Mouse (Mus musculus) erythroblast, embryonic 14.5 days (primary cell): Measurements from ENCODE around the gene Hes2. TPM values are rescaled to one million over a fixed set of nuclear protein-coding genes. Genes with fewer than 3 reads are reported as not detected.

Experiments
- H3K27me3 ChIP-seq: 2 replicates; pipeline ENCODE4 v1.6.1; 2012; ENCODE audit warnings: inconsistent platforms; ENCODE audit not compliant: control insufficient read depth
- H3K36me3 ChIP-seq: 2 replicates; pipeline ENCODE4 v1.6.1; 2012; ENCODE audit warnings: mild to moderate bottlenecking, inconsistent platforms; ENCODE audit not compliant: control insufficient read depth
- H3K4me1 ChIP-seq: 2 replicates; pipeline ENCODE4 v1.6.1; 2012; ENCODE audit warnings: inconsistent platforms; ENCODE audit not compliant: control insufficient read depth
- H3K4me3 ChIP-seq: replicated peaks from 2 replicates; pipeline ENCODE3; 2012; ENCODE audit warnings: moderate library complexity, mild to moderate bottlenecking, inconsistent platforms
- H3K9me3 ChIP-seq: 2 replicates; pipeline ENCODE4 v1.6.1; 2012; ENCODE audit warnings: low read length, inconsistent platforms, mixed read lengths; ENCODE audit not compliant: control insufficient read depth
- GATA1 ChIP-seq: IDR thresholded peaks from 2 replicates; pipeline ENCODE4 v1.6.1; 2012; ENCODE audit warnings: low read length, inconsistent platforms, mixed read lengths
- TAL1 ChIP-seq: IDR thresholded peaks from 3 replicates; pipeline ENCODE4 v1.6.1; 2012; ENCODE audit warnings: low read length, inconsistent platforms, mixed read lengths
- polyA plus RNA-seq: library from polyadenylated mRNA; stranded (reverse); fragments of >175 nt; gene quantifications from 2 replicates; pipeline ENCODE4 v1.2.3, GENCODE M21; 2012

Hes2 gene
- polyA plus RNA-seq, 1 experiment, result not detected

DNA sequence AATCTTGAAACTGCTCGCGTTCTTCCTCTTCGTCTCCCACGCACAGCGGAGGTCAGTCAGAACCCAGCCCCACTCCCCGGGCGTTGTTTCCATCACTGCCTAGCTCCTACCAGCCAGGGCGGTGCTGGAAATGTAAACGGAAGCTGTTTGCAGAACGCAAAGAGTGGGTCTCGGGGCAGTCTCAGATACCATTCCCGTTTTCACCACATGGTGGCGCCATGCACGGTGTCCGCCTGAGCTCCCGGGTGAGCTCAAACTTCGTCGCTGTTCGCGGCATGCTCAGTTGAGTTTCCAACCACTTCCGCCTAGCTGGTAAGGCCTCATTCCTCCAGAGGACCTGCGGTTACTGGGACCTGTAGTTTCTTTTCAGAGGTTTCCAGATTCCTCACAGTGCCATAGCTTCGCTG, 4.9 kb upstream of the Hes2 start:
- TF ChIP-seq GATA1, result no peak
- TF ChIP-seq TAL1, result no peak
- peaks cover 41% of the 10 kb centered on the region for H3K4me1 ChIP-seq
- H3K4me3 ChIP-seq, result peak overlapping the region; percentile 41
- no peaks in the 10 kb centered on the region for H3K9me3 ChIP-seq
- H3K36me3 ChIP-seq, result no peaks in the 10 kb centered on the region
- peaks cover 73% of the 10 kb centered on the region for H3K27me3 ChIP-seq

- no peak for TF ChIP-seq TAL1
- no peak for TF ChIP-seq GATA1
- Histone ChIP-seq H3K27me3 (peaks cover 77% of the 10 kb centered on the region), H3K4me1 (peaks cover 49% of the 10 kb centered on the region)
These were observed 3.6 kb upstream of the Hes2 start for GRCm38 (mm10) chr4:152155019-152155418.

DNA sequence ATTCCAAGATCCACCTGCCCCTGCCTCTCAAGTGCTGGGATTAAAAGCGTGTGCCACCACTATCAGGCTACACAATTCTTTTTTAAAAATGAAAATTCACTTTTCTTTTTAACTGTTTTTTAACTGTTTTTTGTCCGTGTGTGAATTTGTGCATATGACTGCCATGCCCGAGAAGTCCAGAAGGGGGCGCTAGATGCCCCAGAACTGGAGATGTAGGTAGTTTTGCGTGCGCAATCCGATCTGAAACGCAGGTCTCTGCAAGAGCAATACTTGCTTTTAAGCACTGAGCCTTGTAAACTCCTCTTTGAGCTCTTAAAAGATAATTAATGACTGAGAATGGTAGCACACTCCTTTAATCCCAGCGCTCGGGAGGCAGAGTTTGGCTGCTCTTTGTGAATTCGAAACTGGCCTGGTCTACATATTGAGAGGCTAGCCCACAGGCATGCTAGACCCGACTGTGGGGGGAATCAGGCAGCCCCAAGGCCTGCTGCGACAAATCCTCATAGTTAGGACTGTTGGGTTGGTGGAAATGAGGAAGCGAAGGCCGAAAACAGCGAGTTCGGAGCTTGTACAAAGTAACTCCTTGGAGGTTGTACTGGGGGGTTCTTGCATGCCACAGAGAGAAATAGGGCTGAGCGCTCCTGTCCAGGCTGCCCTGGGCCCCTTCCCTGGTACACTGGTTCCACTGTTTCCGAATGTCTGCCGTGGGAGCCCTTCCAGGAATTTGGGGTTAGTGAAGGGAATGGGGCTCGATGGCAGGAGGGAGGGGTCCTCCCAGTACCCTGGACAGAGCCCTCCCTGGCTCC, 685 bp upstream of the Hes2 start:
- H3K4me3 ChIP-seq, result peak overlapping the region; percentile 35
- TF ChIP-seq GATA1 (no peak), TAL1 (no peak)
- H3K36me3 ChIP-seq, result no peaks in the 10 kb centered on the region
- H3K27me3 ChIP-seq, result peaks cover 71% of the 10 kb centered on the region
- peaks cover 5% of the 10 kb centered on the region; the same call in 1 of the 2 replicates for H3K9me3 ChIP-seq
- H3K4me1 ChIP-seq, result peaks cover 29% of the 10 kb centered on the region

More at GRCm38 (mm10) chr4:152155019-152155418, 3.6 kb upstream of the Hes2 start:
- Histone ChIP-seq H3K4me3 (no peak overlapping the region), H3K36me3 (no peaks in the 10 kb centered on the region), H3K9me3 (peaks cover 5% of the 10 kb centered on the region; the same call in 1 of the 2 replicates)

GRCm38 (mm10) chr4:152159285-152159678, 615 bp downstream of the Hes2 start:
- TF ChIP-seq TAL1 (no peak), GATA1 (no peak)
- Histone ChIP-seq H3K27me3 (peaks cover 61% of the 10 kb centered on the region), H3K4me1 (peaks cover 19% of the 10 kb centered on the region), H3K9me3 (peaks cover 8% of the 10 kb centered on the region; the same call in 1 of the 2 replicates), H3K36me3 (no peaks in the 10 kb centered on the region), H3K4me3 (no peak overlapping the region)

DNA sequence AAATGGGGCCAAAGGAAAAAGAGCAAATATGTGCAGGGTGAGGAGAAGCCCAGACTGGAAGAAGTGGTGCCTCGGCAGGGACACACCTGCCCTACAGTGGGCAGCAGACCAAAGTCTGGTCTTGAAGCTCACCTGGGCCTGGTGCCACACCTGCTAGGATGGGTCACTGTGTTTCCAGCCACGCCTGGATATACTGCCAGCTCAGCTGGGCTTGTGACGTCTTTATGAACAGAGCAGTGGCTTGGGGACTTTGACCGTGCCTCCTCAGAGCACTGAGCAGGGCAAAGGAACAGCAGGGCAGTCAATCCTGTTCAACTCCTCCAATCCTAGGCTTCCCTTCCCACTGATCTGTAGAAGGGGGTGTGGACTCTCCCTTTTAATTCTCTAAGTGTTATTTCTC, 2.1 kb downstream of the Hes2 start:
- Histone ChIP-seq H3K4me3 (no peak overlapping the region), H3K9me3 (peaks cover 8% of the 10 kb centered on the region; the same call in 1 of the 2 replicates), H3K27me3 (peaks cover 62% of the 10 kb centered on the region), H3K4me1 (peaks cover 22% of the 10 kb centered on the region), H3K36me3 (no peaks in the 10 kb centered on the region)
- TF ChIP-seq GATA1 (no peak), TAL1 (no peak)

DNA sequence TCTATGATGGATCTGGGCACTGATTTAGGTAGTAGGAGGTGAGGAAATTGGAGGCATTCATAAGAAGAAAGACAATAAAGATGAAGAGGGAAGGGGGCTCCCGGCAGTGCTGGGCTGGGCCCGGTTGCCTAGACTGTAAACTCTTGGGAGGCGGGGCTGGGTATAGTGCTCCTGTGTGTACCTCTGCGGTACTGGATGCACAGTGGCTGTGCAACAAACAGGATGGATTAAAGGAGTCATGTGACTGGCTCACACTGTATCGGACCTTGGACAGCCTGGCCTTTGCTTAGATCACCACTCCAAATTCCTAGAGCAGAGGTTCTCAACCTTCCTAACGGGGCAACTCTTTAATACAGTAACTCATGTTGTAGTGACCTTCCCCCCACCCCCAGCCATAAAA, 2.9 kb downstream of the Hes2 start:
- no peak overlapping the region for H3K4me3 ChIP-seq
- H3K9me3 ChIP-seq, result peaks cover 8% of the 10 kb centered on the region; the same call in 1 of the 2 replicates
- no peaks in the 10 kb centered on the region for H3K36me3 ChIP-seq
- TF ChIP-seq GATA1, result no peak
- no peak for TF ChIP-seq TAL1
- peaks cover 22% of the 10 kb centered on the region for H3K4me1 ChIP-seq
- peaks cover 63% of the 10 kb centered on the region for H3K27me3 ChIP-seq

- TF ChIP-seq GATA1 (no peak), TAL1 (no peak)
- peaks cover 8% of the 10 kb centered on the region; the same call in 1 of the 2 replicates for H3K9me3 ChIP-seq
- H3K27me3 ChIP-seq, result peaks cover 55% of the 10 kb centered on the region
- H3K36me3 ChIP-seq, result no peaks in the 10 kb centered on the region
- peaks cover 22% of the 10 kb centered on the region for H3K4me1 ChIP-seq
- no peak overlapping the region for H3K4me3 ChIP-seq
These were observed 4.1 kb downstream of the Hes2 start for GRCm38 (mm10) chr4:152162748-152163147.

- H3K4me1 ChIP-seq, result peaks cover 4% of the 10 kb centered on the region; the same call in 1 of the 2 replicates
- H3K27me3 ChIP-seq, result peaks cover 41% of the 10 kb centered on the region
- no peak overlapping the region for H3K4me3 ChIP-seq
- H3K36me3 ChIP-seq, result no peaks in the 10 kb centered on the region
- TF ChIP-seq GATA1 (no peak), TAL1 (no peak)
- H3K9me3 ChIP-seq, result peaks cover 2% of the 10 kb centered on the region; the same call in 1 of the 2 replicates
These were observed 6.6 kb downstream of the Hes2 start for GRCm38 (mm10) chr4:152165036-152165931.

DNA sequence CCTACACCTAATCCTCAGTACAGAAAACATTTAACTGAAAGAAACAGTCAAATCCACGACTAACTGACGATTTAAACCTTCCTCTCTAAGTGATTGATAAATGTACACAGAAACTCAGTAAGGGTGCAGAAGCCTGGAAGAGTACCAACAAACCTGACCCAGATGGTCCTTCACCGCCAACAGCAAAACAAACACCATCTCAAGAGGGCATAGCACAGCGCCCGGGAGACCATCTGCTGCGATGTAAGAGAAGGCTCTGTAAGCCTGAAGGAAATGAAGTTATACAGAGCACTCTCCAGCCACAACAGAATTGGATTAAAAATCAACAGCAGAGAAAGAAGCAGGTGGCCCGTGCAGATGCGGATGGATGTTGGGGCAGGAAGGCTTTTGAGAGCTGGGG, 9.4 kb downstream of the Hes2 start:
- Histone ChIP-seq H3K27me3 (peaks cover 25% of the 10 kb centered on the region), H3K36me3 (no peaks in the 10 kb centered on the region)

More for the DNA sequence above, 9.4 kb downstream of the Hes2 start:
- TF ChIP-seq TAL1 (no peak), GATA1 (no peak)
- Histone ChIP-seq H3K4me1 (peaks cover 4% of the 10 kb centered on the region; the same call in 1 of the 2 replicates), H3K4me3 (no peak overlapping the region), H3K9me3 (peaks cover 5% of the 10 kb centered on the region)
